Mouse (Mus musculus) C2C12 (cell line): Measurements from ENCODE around the gene Paqr3.

Experiments used
- CEBPB ChIP-seq: IDR thresholded peaks from one replicate; pipeline ENCODE4 v1.6.1; 2011; ENCODE audit warnings: low read depth, mild to moderate bottlenecking, control low read depth, moderate library complexity
- CTCF ChIP-seq: IDR thresholded peaks from one replicate; pipeline ENCODE4 v1.5.1; 2011; ENCODE audit not compliant: control insufficient read depth, insufficient read depth, insufficient read length
- MAX ChIP-seq: IDR thresholded peaks from one replicate; pipeline ENCODE4 v1.6.1; 2011; ENCODE audit warnings: mild to moderate bottlenecking, control low read depth
- MYOG ChIP-seq: IDR thresholded peaks from one replicate; pipeline ENCODE4 v1.6.1; 2011; ENCODE audit not compliant: control insufficient read depth, insufficient read length; ENCODE audit errors: extremely low read depth

GRCm38 (mm10) chr5:97125459-97125970 lies 14.1 kb upstream of the Paqr3 start:
- TF ChIP-seq CTCF = no peak
- no peak for TF ChIP-seq MYOG
- TF ChIP-seq MAX = no peak
- no peak for TF ChIP-seq CEBPB
